Mouse (Mus musculus): Measurements from ENCODE around the gene Cobll1.

The Cobll1 gene

GRCm38 (mm10) chr2:65145421-65146117 is 93.6 kb downstream of the Cobll1 start:
- DNase-seq (ENCODE audit: low spot score): no peak

- DNase-seq (ENCODE audit: low spot score): no peak
These were observed 98.0 kb downstream of the Cobll1 start for GRCm38 (mm10) chr2:65141093-65141661.

GRCm38 (mm10) chr2:65140330-65140922 is 98.8 kb downstream of the Cobll1 start:
- DNase-seq (ENCODE audit: low spot score): no peak

- no peak for DNase-seq (ENCODE audit: low spot score)
These were observed 99.4 kb downstream of the Cobll1 start for GRCm38 (mm10) chr2:65139606-65140329.

GRCm38 (mm10) chr2:65138992-65139391 is 100.2 kb downstream of the Cobll1 start:
- no peak for DNase-seq (ENCODE audit: low spot score)

GRCm38 (mm10) chr2:65126141-65126783 is 112.9 kb downstream of the Cobll1 start:
- no peak for DNase-seq (ENCODE audit: low spot score)

GRCm38 (mm10) chr2:65123702-65124101 is 115.5 kb downstream of the Cobll1 start:
- no peak for DNase-seq (ENCODE audit: low spot score)

- DNase-seq (ENCODE audit: low spot score): no peak
These were observed 117.8 kb downstream of the Cobll1 start for GRCm38 (mm10) chr2:65121435-65121834.

- DNase-seq (ENCODE audit: low spot score): no peak
These were observed 118.2 kb downstream of the Cobll1 start for GRCm38 (mm10) chr2:65121012-65121411.

- DNase-seq (ENCODE audit: low spot score): no peak
These were observed 119.1 kb downstream of the Cobll1 start for GRCm38 (mm10) chr2:65120112-65120511.

GRCm38 (mm10) chr2:65119667-65120066 is 119.5 kb downstream of the Cobll1 start:
- no peak for DNase-seq (ENCODE audit: low spot score)

- no peak for DNase-seq (ENCODE audit: low spot score)
These were observed 120.1 kb downstream of the Cobll1 start for GRCm38 (mm10) chr2:65119076-65119475.

- DNase-seq (ENCODE audit: low spot score): no peak
These were observed 121.3 kb downstream of the Cobll1 start for GRCm38 (mm10) chr2:65117859-65118258.

- DNase-seq (ENCODE audit: low spot score): no peak
These were observed 122.6 kb downstream of the Cobll1 start for GRCm38 (mm10) chr2:65116428-65117125.

- no peak for DNase-seq (ENCODE audit: low spot score)
These were observed 126.0 kb downstream of the Cobll1 start for GRCm38 (mm10) chr2:65113191-65113590.

- no peak for DNase-seq (ENCODE audit: low spot score)
These were observed 134.6 kb downstream of the Cobll1 start for GRCm38 (mm10) chr2:65104569-65104968.

GRCm38 (mm10) chr2:65103801-65104200 is 135.4 kb downstream of the Cobll1 start:
- DNase-seq (ENCODE audit: low spot score): no peak

GRCm38 (mm10) chr2:65101388-65101787 is 137.8 kb downstream of the Cobll1 start:
- no peak for DNase-seq (ENCODE audit: low spot score)

- no peak for DNase-seq (ENCODE audit: low spot score)
These were observed 139.2 kb downstream of the Cobll1 start for GRCm38 (mm10) chr2:65100001-65100400.

- DNase-seq (ENCODE audit: low spot score): no peak
These were observed 143.6 kb downstream of the Cobll1 start for GRCm38 (mm10) chr2:65095571-65095970.

- DNase-seq (ENCODE audit: low spot score): no peak
These were observed 145.2 kb downstream of the Cobll1 start for GRCm38 (mm10) chr2:65093990-65094389.

GRCm38 (mm10) chr2:65090986-65091385 is 148.2 kb downstream of the Cobll1 start:
- DNase-seq (ENCODE audit: low spot score): no peak
